In genomic region chr10:25432351-25432750, GRCm38 (mm10) we compare ENCODE assay signal across 7 mouse cellular contexts.
DNase-seq lines count a peak whose midpoint lies in the region; ATAC-seq and TF ChIP-seq lines count a peak whose summit lies in the region.

No protein-coding gene starts in this region.

- no peak overlapping the region for H3K4me3 ChIP-seq in cortical plate, adult 2 months (ENCODE audit: insufficient read depth, low read length)
- peak overlapping the region; percentile 14 for H3K4me3 ChIP-seq in intestine, embryonic 16.5 days (ENCODE audit: low read length)
- H3K4me3 ChIP-seq in midbrain, embryonic 16.5 days (ENCODE audit: low read depth, low read length) = no peak overlapping the region

- H3K4me1 ChIP-seq in cortical plate, adult 2 months (ENCODE audit: control insufficient read depth, insufficient read depth, low read length) = peaks cover 1% of the 10 kb centered on the region; the same call in 1 of the 2 replicates
- peaks cover 53% of the 10 kb centered on the region for H3K4me1 ChIP-seq in intestine, embryonic 16.5 days (ENCODE audit: control insufficient read depth, insufficient read depth, low read length)
- 0 out of 2 replicates have a peak, but pooled peaks cover 2% of the 10 kb centered on the region for H3K4me1 ChIP-seq in midbrain, embryonic 16.5 days (ENCODE audit: control insufficient read depth, insufficient read depth, low read length)

- no peaks in the 10 kb centered on the region for H3K36me3 ChIP-seq in intestine, embryonic 16.5 days (ENCODE audit: control insufficient read depth, insufficient read depth, low read length)
- H3K36me3 ChIP-seq in midbrain, embryonic 16.5 days (ENCODE audit: control insufficient read depth, insufficient read depth, low read length) = no peaks in the 10 kb centered on the region

- H3K9me3 ChIP-seq in intestine, embryonic 16.5 days (ENCODE audit: control insufficient read depth, low read length) = no peaks in the 10 kb centered on the region
- no peaks in the 10 kb centered on the region for H3K9me3 ChIP-seq in midbrain, embryonic 16.5 days (replicated peaks; ENCODE audit: control insufficient read depth, low read length, poor library complexity, severe bottlenecking)

- H3K27ac ChIP-seq in cortical plate, adult 2 months (ENCODE audit: insufficient read depth, low read length) = peak overlapping the region; percentile 29; the same call in 1 of the 2 replicates
- peak overlapping the region; percentile 77 for H3K27ac ChIP-seq in intestine, embryonic 16.5 days (ENCODE audit: low read length)
- H3K27ac ChIP-seq in midbrain, embryonic 16.5 days (ENCODE audit: low read length) = no peak overlapping the region

- peak overlapping the region; percentile 10; the same call in 1 of the 2 replicates for H3K9ac ChIP-seq in intestine, embryonic 16.5 days (ENCODE audit: low read depth, low read length)
- H3K9ac ChIP-seq in midbrain, embryonic 16.5 days (ENCODE audit: low read depth, low read length) = no peak overlapping the region

- peak; percentile 56 for DNase-seq in gastrocnemius, postnatal 10 days
- peak; percentile 53 for DNase-seq in lung, postnatal 14 days
- DNase-seq in right cerebral cortex, postnatal 25 days = no peak

- TF ChIP-seq POLR2A in cortical plate, adult 2 months (IDR thresholded peaks at IDR 0.05; ENCODE audit: extremely low read depth, insufficient read depth, low read length) = no peak

- ATAC-seq in intestine, embryonic 16.5 days = peak; percentile 21
- no peak for ATAC-seq in midbrain, embryonic 16.5 days
- ATAC-seq in cerebellum, adult (ENCODE audit: insufficient number of reproducible peaks, low FRiP score, low TSS enrichment) = no peak

- H3K4me2 ChIP-seq in intestine, embryonic 16.5 days (ENCODE audit: low read depth, low read length) = peak overlapping the region; percentile 40
- H3K4me2 ChIP-seq in midbrain, embryonic 16.5 days (ENCODE audit: low read length) = no peak overlapping the region

- TF ChIP-seq CTCF in cortical plate, adult 2 months (IDR thresholded peaks at IDR 0.05; ENCODE audit: extremely low read depth, insufficient read depth, low read length) = no peak

- H3K27me3 ChIP-seq in intestine, embryonic 16.5 days (replicated peaks; ENCODE audit: control insufficient read depth, insufficient read depth, low read length) = no peaks in the 10 kb centered on the region
- H3K27me3 ChIP-seq in midbrain, embryonic 16.5 days (ENCODE audit: control insufficient read depth, insufficient read depth, low read depth, low read length) = no peaks in the 10 kb centered on the region

- 36% methylated on average over 10 of the region's 10 CpGs for WGBS in intestine, embryonic 16.5 days
- 66% methylated on average over 10 of the region's 10 CpGs for WGBS in midbrain, embryonic 16.5 days
